Mouse (Mus musculus) stomach, postnatal 0 days (tissue): ENCODE measurements around the gene Atat1.

Experiments used
- CTCF ChIP-seq: IDR thresholded peaks from 2 replicates; pipeline ENCODE4 v1.5.1; 2016; ENCODE audit warnings: antibody characterized with exemption, low read depth, mild to moderate bottlenecking, moderate library complexity
- EP300 ChIP-seq: optimal IDR thresholded peaks from 2 replicates; pipeline ENCODE3; 2016; ENCODE audit warnings: antibody characterized with exemption

DNA sequence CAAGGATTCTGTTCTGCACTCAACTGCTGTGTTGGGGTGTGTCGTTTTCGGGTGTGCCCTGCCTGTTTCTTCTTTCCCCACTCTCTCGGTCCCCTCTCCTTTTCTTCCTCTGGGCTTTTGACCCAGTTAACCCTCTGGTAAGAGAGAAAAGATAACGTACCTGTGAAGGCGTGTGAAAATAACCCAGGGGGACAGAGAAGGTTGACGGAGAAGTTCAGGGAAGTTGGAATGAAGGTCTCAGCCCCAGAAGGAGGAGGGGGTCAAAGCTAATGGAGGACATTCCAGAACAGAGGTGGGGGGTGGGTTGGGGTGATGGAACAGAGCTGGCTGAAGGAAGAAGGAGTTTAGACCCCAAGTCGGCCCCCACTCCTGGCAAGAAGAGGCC, 40.9 kb downstream of the Atat1 start:
- TF ChIP-seq CTCF (no peak), EP300 (no peak)
